Mouse (Mus musculus) kidney, adult 2 months (tissue): ENCODE measurements around the gene Cib4.

Experiments used
- CTCF ChIP-seq: fragments of 200-500 bp; conservative IDR thresholded peaks from 2 replicates; pipeline ENCODE4 v1.5.1; 2011; ENCODE audit warnings: low read depth, mild to moderate bottlenecking, control low read depth, low read length, moderate library complexity, mixed read lengths; ENCODE audit not compliant: insufficient read depth, insufficient read length
- POLR2A ChIP-seq: fragments of 200-500 bp; IDR thresholded peaks from one replicate; pipeline ENCODE4 v1.6.1; 2011; ENCODE audit warnings: low read depth, low read length, control low read depth

GRCm38 (mm10) chr5:30444327-30444895 is 101.2 kb downstream of the Cib4 start:
- TF ChIP-seq POLR2A (no peak), CTCF (no peak)
